Mouse (Mus musculus) forebrain, embryonic 10.5 days (tissue): Measurements from ENCODE around the gene Atp23. TPM values are rescaled to one million over a fixed set of nuclear protein-coding genes. Genes with fewer than 3 reads are reported as not detected.
A peak's percentile ranks its signal among the peaks of the same experiment; 100 is the strongest.
"Not testable (repeated sequence)": the region's sequence is repeated elsewhere in the genome, so short reads cannot be mapped to it uniquely, and the experiment has no call there.

ENCODE experiments used
- DNase-seq: peaks from one replicate; pipeline ENCODE4 v3.0.0-alpha.2; 2017; ENCODE audit warnings: low spot score; ENCODE audit errors: extremely low spot score
- H3K27ac ChIP-seq: fragments of 300-500 bp; sonication (generic); 2 replicates; pipeline ENCODE4 v1.5.1; 2016; ENCODE audit warnings: mild to moderate bottlenecking
- H3K27me3 ChIP-seq: fragments of 300-500 bp; sonication (generic); 2 replicates; pipeline ENCODE4 v1.6.1; 2016; ENCODE audit warnings: mild to moderate bottlenecking; ENCODE audit not compliant: poor library complexity, severe bottlenecking
- H3K36me3 ChIP-seq: fragments of 300-500 bp; sonication (generic); replicated peaks from 2 replicates; pipeline ENCODE4 v1.6.1; 2016; ENCODE audit warnings: mild to moderate bottlenecking, moderate library complexity
- H3K4me1 ChIP-seq: fragments of 300-500 bp; sonication (generic); 2 replicates; pipeline ENCODE4 v1.6.1; 2016
- H3K4me3 ChIP-seq: fragments of 300-500 bp; sonication (generic); 2 replicates; pipeline ENCODE4 v1.5.1; 2016; ENCODE audit warnings: mild to moderate bottlenecking, moderate library complexity
- H3K9me3 ChIP-seq: fragments of 300-500 bp; sonication (generic); 2 replicates; pipeline ENCODE4 v1.6.1; 2016; ENCODE audit warnings: mild to moderate bottlenecking, moderate library complexity
- WGBS: fragments of 180-500 bp; shearing (Covaris S2); methylation state at CpG from one replicate; pipeline ENCODE4 v1.1.7; 2016; 5-methylcytosine and 5-hydroxymethylcytosine counted together
- polyA plus RNA-seq: library from polyadenylated mRNA; unstranded; fragments of >200 nt; fragmentation: Nextera tagmentation; extraction: Ambion mirVana; gene quantifications from 2 replicates; pipeline ENCODE4 v1.2.1, GENCODE M21; 2016

Atp23 gene
- polyA plus RNA-seq, 1 experiment from 2014 or later, result 19.9 TPM

- Histone ChIP-seq H3K4me1 (peaks cover 8% of the 10 kb centered on the region), H3K27ac (no peak overlapping the region), H3K9me3 (peaks cover 3% of the 10 kb centered on the region; the same call in 1 of the 2 replicates), H3K4me3 (no peak overlapping the region), H3K36me3 (no peaks in the 10 kb centered on the region), H3K27me3 (no peaks in the 10 kb centered on the region)
- no peak for DNase-seq
Measured at GRCm38 (mm10) chr10:126840266-126840665, 60.9 kb downstream of the Atp23 start.

GRCm38 (mm10) chr10:126833006-126833405 lies 68.1 kb downstream of the Atp23 start:
- 27% methylated on average over 5 of the region's 5 CpGs for WGBS
- DNase-seq, result peak; percentile 34
- Histone ChIP-seq H3K9me3 (no peaks in the 10 kb centered on the region), H3K27me3 (no peaks in the 10 kb centered on the region), H3K36me3 (no peaks in the 10 kb centered on the region), H3K4me3 (no peak overlapping the region), H3K4me1 (peaks cover 9% of the 10 kb centered on the region; the same call in 1 of the 2 replicates), H3K27ac (no peak overlapping the region)

GRCm38 (mm10) chr10:126831329-126831728 lies 69.8 kb downstream of the Atp23 start:
- no peaks in the 10 kb centered on the region for H3K9me3 ChIP-seq
- no peaks in the 10 kb centered on the region for H3K36me3 ChIP-seq
- no peak overlapping the region for H3K4me3 ChIP-seq
- H3K4me1 ChIP-seq, result peaks cover 10% of the 10 kb centered on the region; the same call in 1 of the 2 replicates
- 86% methylated on average over 5 of the region's 5 CpGs for WGBS
- DNase-seq, result no peak
- no peak overlapping the region for H3K27ac ChIP-seq
- no peaks in the 10 kb centered on the region for H3K27me3 ChIP-seq

DNA sequence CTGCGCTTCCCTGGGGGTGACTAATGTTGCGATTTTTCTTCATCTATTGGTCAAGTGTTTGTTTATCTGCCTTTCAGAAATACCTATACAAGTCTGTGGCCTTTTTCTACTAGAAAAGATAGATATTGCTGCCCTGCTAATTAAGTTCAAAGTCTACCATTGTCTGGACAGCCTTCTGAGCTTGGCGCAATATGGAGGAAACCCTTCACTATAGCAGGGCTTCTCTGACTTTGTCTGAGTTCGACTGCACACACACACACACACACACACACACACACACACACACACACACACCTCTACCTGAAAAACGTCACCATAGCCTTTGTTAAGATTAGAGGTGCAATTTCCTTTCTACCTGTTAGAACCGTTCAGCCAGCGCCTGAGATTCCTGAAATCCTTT lies 72.5 kb downstream of the Atp23 start:
- H3K27me3 ChIP-seq, result no peaks in the 10 kb centered on the region
- DNase-seq, result no peak
- H3K4me1 ChIP-seq, result peaks cover 10% of the 10 kb centered on the region; the same call in 1 of the 2 replicates
- no peak overlapping the region for H3K27ac ChIP-seq
- no peak overlapping the region for H3K4me3 ChIP-seq
- 82% methylated on average over 7 of the region's 7 CpGs for WGBS
- no peaks in the 10 kb centered on the region; the same call in 1 of the 2 replicates for H3K9me3 ChIP-seq
- H3K36me3 ChIP-seq, result no peaks in the 10 kb centered on the region

DNA sequence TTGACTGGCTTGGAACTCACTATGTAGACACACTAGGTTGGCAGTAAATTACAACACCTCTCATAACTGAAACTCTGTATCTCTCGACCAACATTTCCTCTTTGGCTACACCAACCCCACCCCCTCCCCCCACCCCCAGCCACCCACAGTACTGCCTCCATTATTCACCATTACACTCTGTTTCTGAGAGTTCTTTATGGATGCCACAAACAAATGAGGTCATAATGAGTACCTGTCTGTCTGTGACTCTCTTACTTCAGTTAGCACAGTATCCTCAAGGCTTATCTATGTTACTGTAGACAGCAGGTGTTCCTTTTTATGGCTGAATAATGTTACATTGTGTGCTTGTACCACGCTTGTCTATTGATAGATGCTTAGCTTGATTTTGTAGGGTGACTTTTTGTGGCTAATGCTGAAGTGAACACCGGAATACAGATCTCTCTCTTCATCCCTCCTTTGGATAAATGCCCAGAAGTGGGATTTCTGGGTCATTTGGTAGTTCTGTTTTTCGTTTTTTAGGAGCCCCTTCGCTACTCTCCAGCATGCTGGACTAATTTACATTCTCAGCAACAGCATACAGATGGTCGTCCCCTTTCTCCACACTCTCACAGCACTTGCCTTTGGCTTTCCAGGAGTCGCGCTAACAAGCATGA lies 73.1 kb downstream of the Atp23 start:
- WGBS, result 74% methylated on average over 8 of the region's 8 CpGs
- Histone ChIP-seq H3K36me3 (no peaks in the 10 kb centered on the region), H3K27ac (no peak overlapping the region), H3K9me3 (no peaks in the 10 kb centered on the region; the same call in 1 of the 2 replicates), H3K27me3 (no peaks in the 10 kb centered on the region), H3K4me3 (no peak overlapping the region), H3K4me1 (peaks cover 9% of the 10 kb centered on the region; the same call in 1 of the 2 replicates)
- DNase-seq, result no peak

GRCm38 (mm10) chr10:126826982-126827381 lies 74.2 kb downstream of the Atp23 start:
- Histone ChIP-seq H3K4me3 (no peak overlapping the region), H3K27ac (no peak overlapping the region), H3K36me3 (no peaks in the 10 kb centered on the region), H3K9me3 (no peaks in the 10 kb centered on the region; the same call in 1 of the 2 replicates), H3K4me1 (0 out of 2 replicates have a peak, but pooled peaks cover 3% of the 10 kb centered on the region), H3K27me3 (no peaks in the 10 kb centered on the region)
- DNase-seq, result no peak
- 90% methylated on average over 6 of the region's 6 CpGs for WGBS

GRCm38 (mm10) chr10:126826216-126826615 lies 74.9 kb downstream of the Atp23 start:
- H3K27me3 ChIP-seq, H3K9me3 ChIP-seq, H3K27ac ChIP-seq, DNase-seq, H3K4me3 ChIP-seq, H3K36me3 ChIP-seq, H3K4me1 ChIP-seq: not testable (repeated sequence)
- 85% methylated on average over 8 of the region's 8 CpGs for WGBS

GRCm38 (mm10) chr10:126822418-126822817 lies 78.7 kb downstream of the Atp23 start:
- Histone ChIP-seq H3K27ac (no peak overlapping the region), H3K4me1 (no peaks in the 10 kb centered on the region), H3K27me3 (no peaks in the 10 kb centered on the region), H3K9me3 (no peaks in the 10 kb centered on the region; the same call in 1 of the 2 replicates), H3K4me3 (no peak overlapping the region), H3K36me3 (no peaks in the 10 kb centered on the region)
- no peak for DNase-seq
- WGBS, result 95% methylated on average over 3 of the region's 3 CpGs

Other genes with a start within 250 kb of the Atp23 start
- gene Ctdsp2, start 77.4 kb upstream of the Atp23 start, polyA plus RNA-seq, result 42.3 and 42.5 TPM in 2 replicates
- gene Avil, start 99.4 kb upstream of the Atp23 start, polyA plus RNA-seq, result 0.06 and 0.10 TPM in 2 replicates
- gene Tsfm, start 129.5 kb upstream of the Atp23 start, polyA plus RNA-seq, result 110 and 117 TPM in 2 replicates
- gene Mettl1, start 140.1 kb upstream of the Atp23 start, polyA plus RNA-seq, result 62.1 and 65.2 TPM in 2 replicates
- gene Eef1akmt3, start 140.2 kb upstream of the Atp23 start, polyA plus RNA-seq, result 0.18 and 0.21 TPM in 2 replicates
- 0.11 and 0.16 TPM in 2 replicates for gene Cyp27b1, start 146.9 kb upstream of the Atp23 start, polyA plus RNA-seq
- gene March9, start 158.8 kb upstream of the Atp23 start, polyA plus RNA-seq, result 1.1 and 1.2 TPM in 2 replicates
- gene Cdk4, start 162.2 kb upstream of the Atp23 start, polyA plus RNA-seq, result 3,005 and 3,066 TPM in 2 replicates
- gene Tspan31, start 168.9 kb upstream of the Atp23 start, polyA plus RNA-seq, result 188 and 190 TPM in 2 replicates
- gene Agap2, start 173.9 kb upstream of the Atp23 start, polyA plus RNA-seq, result 0.10 and 0.23 TPM in 2 replicates
- 54.2 and 57.6 TPM in 2 replicates for gene Os9, start 219.8 kb upstream of the Atp23 start, polyA plus RNA-seq